Mouse (Mus musculus) bone marrow macrophage, adult 2 months (primary cell): ENCODE measurements around the gene Klk1b11.

Experiments
- CTCF ChIP-seq: IDR thresholded peaks from 2 replicates; pipeline ENCODE4 v1.5.1; 2012; ENCODE audit warnings: low read depth, mild to moderate bottlenecking, low read length, moderate library complexity
- POLR2A ChIP-seq: IDR thresholded peaks from 2 replicates; pipeline ENCODE4 v1.6.1; 2012; ENCODE audit warnings: mild to moderate bottlenecking, low read depth, low read length, borderline replicate concordance

- no peak for TF ChIP-seq CTCF
- no peak for TF ChIP-seq POLR2A
Measured at GRCm38 (mm10) chr7:44004847-44005246, 9.2 kb downstream of the Klk1b11 start.
